Mouse (Mus musculus): ENCODE measurements around the gene Samd4b.

DNA sequence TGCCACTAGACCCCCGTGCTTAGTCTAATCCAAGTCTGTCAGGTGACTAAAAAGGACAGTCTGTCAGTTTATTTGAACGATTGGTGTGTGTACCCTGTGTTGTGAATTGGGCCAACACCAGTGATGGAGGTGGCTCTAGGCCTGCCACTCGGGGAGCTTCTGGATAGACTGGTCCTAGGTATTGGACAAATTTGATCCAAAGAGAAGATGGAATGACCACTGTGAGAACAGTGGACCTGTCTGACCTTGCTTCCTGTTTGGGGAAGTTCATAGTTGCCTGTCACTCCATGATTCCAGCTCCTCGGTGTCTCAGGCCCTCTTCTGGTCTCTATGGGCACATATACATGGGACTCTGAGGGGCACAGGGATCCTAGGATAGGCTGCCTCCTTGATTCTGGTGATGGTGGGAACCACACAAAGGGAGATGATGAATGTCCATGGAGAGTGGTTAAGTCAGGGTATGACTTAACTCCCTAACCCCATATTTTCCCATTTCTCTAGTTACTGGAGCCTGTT, 246.2 kb downstream of the Samd4b start:
- TF ChIP-seq POLR2A (IDR thresholded peaks at IDR 0.05; ENCODE audit: borderline replicate concordance, extremely low read depth, low read depth, low read length), result no peak
- no peak for TF ChIP-seq CTCF (IDR thresholded peaks at IDR 0.05; ENCODE audit: insufficient read depth, low read length)

All from lung, adult 2 months (tissue).